Mouse (Mus musculus): Measurements from ENCODE around the gene Vax1.
A peak's percentile ranks its signal among the peaks of the same experiment; 100 is the strongest.

Gene Vax1

GRCm38 (mm10) chr19:59169143-59169935 is 517 bp downstream of the Vax1 start:
- no peak for DNase-seq (ENCODE audit: low spot score)

GRCm38 (mm10) chr19:59168386-59168905 is 1.4 kb downstream of the Vax1 start:
- no peak for DNase-seq (ENCODE audit: low spot score)

- DNase-seq (ENCODE audit: low spot score): no peak
Measured at GRCm38 (mm10) chr19:59167871-59168270, 2.0 kb downstream of the Vax1 start.

GRCm38 (mm10) chr19:59166879-59167278 is 3.0 kb downstream of the Vax1 start:
- DNase-seq (ENCODE audit: low spot score): no peak

GRCm38 (mm10) chr19:59166311-59166761 is 3.5 kb downstream of the Vax1 start:
- peak; percentile 40 for DNase-seq (ENCODE audit: low spot score)

GRCm38 (mm10) chr19:59165577-59165976 is 4.3 kb downstream of the Vax1 start:
- DNase-seq (ENCODE audit: low spot score): no peak

GRCm38 (mm10) chr19:59164896-59165560 is 4.8 kb downstream of the Vax1 start:
- DNase-seq (ENCODE audit: low spot score): no peak

- no peak for DNase-seq (ENCODE audit: low spot score)
Measured at GRCm38 (mm10) chr19:59164111-59164510, 5.7 kb downstream of the Vax1 start.

GRCm38 (mm10) chr19:59156702-59157101 is 13.2 kb downstream of the Vax1 start:
- DNase-seq (ENCODE audit: low spot score): no peak

GRCm38 (mm10) chr19:59154171-59154570 is 15.7 kb downstream of the Vax1 start:
- DNase-seq (ENCODE audit: low spot score): no peak

- DNase-seq (ENCODE audit: low spot score): no peak
Measured at GRCm38 (mm10) chr19:59145492-59146140, 24.2 kb downstream of the Vax1 start.

- no peak for DNase-seq (ENCODE audit: low spot score)
Measured at GRCm38 (mm10) chr19:59145064-59145463, 24.8 kb downstream of the Vax1 start.

GRCm38 (mm10) chr19:59142206-59142605 is 27.6 kb downstream of the Vax1 start:
- DNase-seq (ENCODE audit: low spot score): no peak

- DNase-seq (ENCODE audit: low spot score): no peak
Measured at GRCm38 (mm10) chr19:59135387-59135786, 34.5 kb downstream of the Vax1 start.

- DNase-seq (ENCODE audit: low spot score): no peak
Measured at GRCm38 (mm10) chr19:59134916-59135315, 34.9 kb downstream of the Vax1 start.

- DNase-seq (ENCODE audit: low spot score): no peak
Measured at GRCm38 (mm10) chr19:59133202-59133601, 36.7 kb downstream of the Vax1 start.

GRCm38 (mm10) chr19:59129671-59130070 is 40.2 kb downstream of the Vax1 start:
- no peak for DNase-seq (ENCODE audit: low spot score)

- no peak for DNase-seq (ENCODE audit: low spot score)
Measured at GRCm38 (mm10) chr19:59128531-59129204, 41.2 kb downstream of the Vax1 start.

- no peak for DNase-seq (ENCODE audit: low spot score)
Measured at GRCm38 (mm10) chr19:59127424-59127823, 42.4 kb downstream of the Vax1 start.

Data from ovary, postnatal 36 days (tissue).